Mouse (Mus musculus) kidney, embryonic 14.5 days (tissue): ENCODE results near the gene Kl. TPM values are rescaled to one million over a fixed set of nuclear protein-coding genes. Genes with fewer than 3 reads are reported as not detected.

Source experiments
- ATAC-seq: fragments of 200-750 bp; cut with Nextera tagmentation; 2 replicates; pipeline ENCODE4 v1.8.0; 2017; ENCODE audit warnings: moderate number of reproducible peaks, mild to moderate bottlenecking, moderate TSS enrichment, moderate library complexity; ENCODE audit not compliant: low FRiP score, low TSS enrichment
- H3K27ac ChIP-seq: fragments of 300-500 bp; sonication (generic); 2 replicates; pipeline ENCODE4 v1.5.1; 2014; ENCODE audit warnings: low read depth, mild to moderate bottlenecking, low read length, moderate library complexity, mixed read lengths
- H3K27me3 ChIP-seq: fragments of 300-500 bp; sonication (generic); 2 replicates; pipeline ENCODE4 v1.6.1; 2014; ENCODE audit warnings: mild to moderate bottlenecking, low read length; ENCODE audit not compliant: control insufficient read depth, insufficient read depth
- H3K36me3 ChIP-seq: fragments of 300-500 bp; sonication (generic); 2 replicates; pipeline ENCODE4 v1.6.1; 2014; ENCODE audit warnings: low read length, mixed read lengths; ENCODE audit not compliant: control insufficient read depth, insufficient read depth
- H3K4me1 ChIP-seq: fragments of 300-500 bp; sonication (generic); 2 replicates; pipeline ENCODE4 v1.6.1; 2014; ENCODE audit warnings: low read length, mixed read lengths; ENCODE audit not compliant: control insufficient read depth, insufficient read depth
- H3K4me2 ChIP-seq: fragments of 300-500 bp; sonication (generic); replicated peaks from 2 replicates; pipeline ENCODE4 v1.6.1; 2014; ENCODE audit warnings: low read depth, mild to moderate bottlenecking, low read length
- H3K4me3 ChIP-seq: fragments of 300-500 bp; sonication (generic); 2 replicates; pipeline ENCODE4 v1.5.1; 2014; ENCODE audit warnings: mild to moderate bottlenecking, low read length
- H3K9ac ChIP-seq: fragments of 300-500 bp; sonication (generic); 2 replicates; pipeline ENCODE4 v1.6.1; 2014; ENCODE audit warnings: low read depth, mild to moderate bottlenecking, low read length, moderate library complexity
- H3K9me3 ChIP-seq: fragments of 300-500 bp; sonication (generic); 2 replicates; pipeline ENCODE4 v1.6.1; 2016; ENCODE audit warnings: low read length; ENCODE audit not compliant: control insufficient read depth
- WGBS: fragments of 180-500 bp; shearing (Covaris S2); extraction: QIAGEN DNeasy Blood & Tissue Kit; methylation state at CpG from one replicate; pipeline ENCODE4 v1.1.7; 2014; 5-methylcytosine and 5-hydroxymethylcytosine counted together
- polyA plus RNA-seq: library from polyadenylated mRNA; unstranded; fragments of >200 nt; fragmentation: Nextera tagmentation; extraction: Ambion mirVana; gene quantifications from 2 replicates; pipeline ENCODE4 v1.2.1, GENCODE M21; 2014

The Kl gene
- polyA plus RNA-seq, 1 experiment from 2014 or later: 2.2 TPM

- no peak for ATAC-seq
- Histone ChIP-seq H3K9me3 (no peaks in the 10 kb centered on the region), H3K27ac (no peak overlapping the region), H3K27me3 (no peaks in the 10 kb centered on the region), H3K9ac (no peak overlapping the region), H3K36me3 (no peaks in the 10 kb centered on the region), H3K4me3 (no peak overlapping the region), H3K4me2 (no peak overlapping the region), H3K4me1 (0 out of 2 replicates have a peak, but pooled peaks cover 2% of the 10 kb centered on the region)
- WGBS: 77% methylated on average over 6 of the region's 6 CpGs
These were observed 76.5 kb downstream of the Kl start for GRCm38 (mm10) chr5:151028906-151029305.

- Histone ChIP-seq H3K9ac (no peak overlapping the region), H3K27ac (no peak overlapping the region), H3K27me3 (no peaks in the 10 kb centered on the region), H3K4me2 (no peak overlapping the region), H3K4me1 (0 out of 2 replicates have a peak, but pooled peaks cover 2% of the 10 kb centered on the region), H3K9me3 (no peaks in the 10 kb centered on the region), H3K4me3 (no peak overlapping the region), H3K36me3 (peaks cover 6% of the 10 kb centered on the region; the same call in 1 of the 2 replicates)
- 65% methylated on average over 9 of the region's 9 CpGs for WGBS
- no peak for ATAC-seq
These were observed 82.5 kb downstream of the Kl start for GRCm38 (mm10) chr5:151034715-151035512.

- WGBS: 91% methylated on average over 7 of the region's 7 CpGs
- Histone ChIP-seq H3K36me3 (peaks cover 15% of the 10 kb centered on the region; the same call in 1 of the 2 replicates), H3K9me3 (no peaks in the 10 kb centered on the region), H3K27me3 (no peaks in the 10 kb centered on the region), H3K9ac (no peak overlapping the region), H3K4me1 (no peaks in the 10 kb centered on the region), H3K27ac (no peak overlapping the region), H3K4me2 (no peak overlapping the region), H3K4me3 (no peak overlapping the region)
- ATAC-seq: no peak
These were observed 85.5 kb downstream of the Kl start for GRCm38 (mm10) chr5:151037871-151038270.

- Histone ChIP-seq H3K4me2 (no peak overlapping the region), H3K27me3 (no peaks in the 10 kb centered on the region), H3K4me3 (no peak overlapping the region), H3K36me3 (peaks cover 28% of the 10 kb centered on the region), H3K4me1 (no peaks in the 10 kb centered on the region), H3K9ac (no peak overlapping the region), H3K9me3 (no peaks in the 10 kb centered on the region), H3K27ac (no peak overlapping the region)
- 88% methylated on average over 5 of the region's 5 CpGs for WGBS
- ATAC-seq: no peak
These were observed 90.5 kb downstream of the Kl start for GRCm38 (mm10) chr5:151042911-151043310.
